Mouse (Mus musculus): ENCODE data around the gene Lpo. TPM values are rescaled to one million over a fixed set of nuclear protein-coding genes. Genes with fewer than 3 reads are reported as not detected.

The Lpo gene
- total RNA-seq, 1 experiment from 2014 or later: not detected

DNA sequence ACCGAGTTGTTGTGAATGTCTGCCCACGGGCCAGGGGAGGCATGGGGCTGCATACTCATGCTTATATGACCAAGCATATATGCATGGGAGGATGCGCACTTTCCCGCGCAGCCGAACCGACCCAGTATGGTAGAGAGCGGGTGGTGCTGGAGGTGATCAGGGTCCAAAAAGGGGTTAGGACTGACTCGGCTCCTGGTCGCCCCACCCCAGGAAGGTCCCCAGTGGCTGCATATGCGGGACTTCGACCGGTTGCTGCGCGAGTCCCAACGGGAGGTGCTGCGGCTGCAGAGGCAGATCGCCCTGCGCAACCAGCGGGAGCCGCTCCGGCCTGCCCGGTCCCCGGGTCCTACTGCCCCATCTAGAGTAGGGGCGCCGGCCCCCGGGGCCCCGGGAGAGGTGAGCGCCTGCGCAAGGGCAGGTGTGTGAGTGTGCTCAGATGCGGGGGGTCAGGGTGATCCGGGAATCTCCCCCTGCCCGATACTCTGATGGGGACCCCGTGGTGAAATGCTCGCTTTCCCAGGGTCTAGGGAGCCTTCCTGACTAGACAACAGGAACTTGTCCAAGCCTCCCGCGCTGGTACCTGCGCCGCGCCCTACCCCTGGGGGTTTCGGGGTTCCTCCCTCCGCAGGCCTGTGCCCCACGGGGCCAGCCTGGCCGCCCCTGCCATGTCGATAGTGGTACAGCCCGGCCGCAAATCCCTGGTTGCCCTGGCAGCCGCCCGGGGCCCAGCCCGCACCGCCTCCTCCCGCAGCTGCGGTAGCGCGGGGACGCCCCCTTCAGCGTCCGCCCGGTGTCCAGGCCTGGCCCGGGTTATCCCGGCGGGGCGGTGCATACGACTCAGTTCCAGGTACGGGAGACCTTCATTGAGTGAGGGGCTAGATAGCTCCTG lies 63.9 kb downstream of the Lpo start:
- no peak for ATAC-seq (replicated peaks in 1 of 2; ENCODE audit: insufficient read depth in 1 of 2, low FRiP score in 2 of 2, low TSS enrichment in 1 of 2, low read depth in 1 of 2, poor library complexity in 2 of 2, severe bottlenecking in 2 of 2)

DNA sequence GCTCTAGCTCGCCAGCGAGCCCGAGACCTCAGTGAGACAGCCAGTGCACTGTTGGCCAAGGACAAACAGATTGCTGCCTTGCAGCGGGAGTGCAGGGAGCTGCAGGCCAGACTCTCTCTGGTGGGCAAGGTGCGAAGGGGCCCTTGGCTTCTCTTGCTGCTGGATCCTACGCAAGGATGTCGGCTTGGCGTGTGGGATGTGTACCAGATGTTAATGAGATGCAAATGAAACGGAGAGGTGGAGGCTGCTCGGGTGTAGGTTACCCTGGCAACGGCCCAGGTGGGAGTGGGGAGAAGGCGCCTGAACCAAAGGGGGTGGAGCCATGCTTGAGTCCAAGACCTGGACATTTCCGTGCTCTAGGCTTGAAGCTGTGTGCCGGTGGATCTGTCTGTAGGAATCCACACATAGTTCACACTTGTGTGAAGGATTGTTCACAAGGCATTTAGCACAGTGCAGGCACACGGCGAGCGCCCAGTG lies 64.5 kb downstream of the Lpo start:
- no peak for ATAC-seq (replicated peaks in 1 of 2; ENCODE audit: insufficient read depth in 1 of 2, low FRiP score in 2 of 2, low TSS enrichment in 1 of 2, low read depth in 1 of 2, poor library complexity in 2 of 2, severe bottlenecking in 2 of 2)

DNA sequence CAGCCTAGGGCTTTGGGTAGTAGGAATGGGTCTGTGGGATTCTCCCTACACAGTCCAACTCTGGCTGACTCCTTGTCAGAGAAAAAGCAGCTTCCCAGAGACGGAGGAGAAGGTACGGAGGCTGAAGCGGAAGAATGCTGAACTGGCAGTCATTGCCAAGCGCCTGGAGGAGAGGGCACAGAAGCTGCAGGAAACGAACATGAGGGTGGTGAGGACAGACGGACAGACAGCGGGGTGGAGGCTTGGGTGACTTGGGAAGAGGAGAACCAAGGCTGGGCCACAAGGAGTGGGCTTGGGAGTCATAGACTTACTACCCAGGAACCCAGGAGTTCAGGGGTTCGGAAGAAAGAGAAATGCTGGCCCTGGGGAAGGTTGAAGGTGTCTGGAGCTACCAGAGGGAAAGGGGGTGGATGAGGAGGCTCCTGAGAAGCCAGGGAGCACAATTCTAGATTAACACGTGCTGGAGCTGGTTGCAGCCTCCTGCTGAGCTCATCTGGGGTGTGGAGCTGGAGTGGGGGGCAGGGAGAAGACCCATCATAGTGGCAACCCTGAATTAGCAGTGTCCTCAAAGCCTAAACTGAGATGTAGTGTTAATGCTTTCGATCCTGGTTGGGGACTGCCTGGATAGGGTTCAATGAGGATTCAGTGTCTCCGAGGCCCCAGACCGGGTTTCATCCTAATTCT lies 65.2 kb downstream of the Lpo start:
- no peak for ATAC-seq (replicated peaks in 1 of 2; ENCODE audit: insufficient read depth in 1 of 2, low FRiP score in 2 of 2, low TSS enrichment in 1 of 2, low read depth in 1 of 2, poor library complexity in 2 of 2, severe bottlenecking in 2 of 2)

GRCm38 (mm10) chr11:87761806-87762701 lies 66.0 kb downstream of the Lpo start:
- no peak for ATAC-seq (replicated peaks in 1 of 2; ENCODE audit: insufficient read depth in 1 of 2, low FRiP score in 2 of 2, low TSS enrichment in 1 of 2, low read depth in 1 of 2, poor library complexity in 2 of 2, severe bottlenecking in 2 of 2)

GRCm38 (mm10) chr11:87761181-87761721 lies 66.8 kb downstream of the Lpo start:
- no peak for ATAC-seq (replicated peaks in 1 of 2; ENCODE audit: insufficient read depth in 1 of 2, low FRiP score in 2 of 2, low TSS enrichment in 1 of 2, low read depth in 1 of 2, poor library complexity in 2 of 2, severe bottlenecking in 2 of 2)

DNA sequence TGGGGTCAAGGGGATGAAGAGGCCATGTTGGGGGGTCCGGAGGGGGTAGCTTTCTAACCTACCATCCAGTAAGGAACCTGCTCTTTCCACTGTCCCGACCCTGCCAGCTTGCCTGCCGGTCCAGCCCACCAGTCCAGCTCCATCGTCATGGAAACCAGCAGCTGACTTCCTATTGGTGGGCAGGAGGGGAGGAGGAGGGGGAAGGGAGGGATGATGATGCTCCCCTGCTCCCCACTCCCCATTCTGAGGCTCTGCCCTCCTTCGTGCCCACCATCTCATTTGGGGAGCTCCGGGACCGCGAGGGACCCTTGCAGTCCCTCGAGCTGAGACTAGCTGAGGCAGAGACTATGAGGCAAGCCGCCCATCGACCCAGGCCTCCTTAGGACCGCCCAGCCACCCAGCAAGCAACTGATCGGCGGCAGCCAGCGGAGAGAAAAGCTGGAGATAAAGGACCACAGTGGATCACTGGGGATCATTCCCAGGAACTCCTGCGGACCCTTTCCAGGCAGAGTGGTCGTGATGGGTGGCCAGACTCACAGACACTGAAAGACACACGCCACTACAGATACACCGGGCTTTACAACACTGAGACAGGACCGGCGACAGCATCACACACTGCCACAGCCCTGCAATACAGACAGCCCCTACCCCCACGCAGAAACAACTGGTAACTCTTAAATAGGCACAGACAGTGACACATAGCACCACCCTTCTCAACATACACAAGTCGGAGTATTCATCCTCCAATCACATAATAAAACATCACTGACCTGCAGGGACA lies 67.6 kb downstream of the Lpo start, which contains the start of gene Tspoap1:
TSS of gene Tspoap1 (plus strand) at position 241 of the 781 bp plus-strand sequence.
- ATAC-seq (replicated peaks in 1 of 2; ENCODE audit: insufficient read depth in 1 of 2, low FRiP score in 2 of 2, low TSS enrichment in 1 of 2, low read depth in 1 of 2, poor library complexity in 2 of 2, severe bottlenecking in 2 of 2): no peak; a peak in 1 of 4 replicates

GRCm38 (mm10) chr11:87759609-87760005 lies 68.5 kb downstream of the Lpo start:
- ATAC-seq (replicated peaks in 1 of 2; ENCODE audit: insufficient read depth in 1 of 2, low FRiP score in 2 of 2, low TSS enrichment in 1 of 2, low read depth in 1 of 2, poor library complexity in 2 of 2, severe bottlenecking in 2 of 2): peak; percentile 10 to 31; a peak in 3 of 4 replicates

DNA sequence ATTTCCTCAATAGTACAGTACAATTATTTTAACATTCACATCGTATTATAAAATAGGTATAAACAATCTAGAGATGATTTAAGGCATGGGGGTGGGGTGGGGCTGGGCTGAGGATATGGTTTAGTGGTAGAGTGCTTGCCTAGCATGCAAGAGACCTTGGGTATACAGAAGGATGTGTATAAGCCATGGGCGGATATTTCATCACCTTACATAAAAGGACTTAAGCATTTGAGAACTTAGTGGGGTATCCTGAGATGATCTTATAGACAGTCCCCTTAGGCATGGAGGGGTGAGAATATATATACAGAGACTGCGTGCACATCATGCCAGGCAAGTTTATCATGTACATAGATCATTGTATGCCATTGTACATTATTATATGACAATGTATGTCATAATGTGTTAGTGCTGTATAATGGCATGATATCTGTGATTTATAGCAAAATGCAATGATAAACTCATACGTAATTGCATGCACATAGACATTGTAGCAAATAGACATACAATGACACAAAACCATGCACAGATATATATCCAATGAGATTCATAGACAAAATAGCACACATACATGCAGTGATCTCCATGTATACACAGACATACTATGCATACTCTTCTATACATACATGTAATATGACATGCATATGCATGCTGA lies 69.0 kb downstream of the Lpo start:
- ATAC-seq (replicated peaks in 1 of 2; ENCODE audit: insufficient read depth in 1 of 2, low FRiP score in 2 of 2, low TSS enrichment in 1 of 2, low read depth in 1 of 2, poor library complexity in 2 of 2, severe bottlenecking in 2 of 2): no peak; a peak in 1 of 4 replicates

- ATAC-seq (replicated peaks in 1 of 2; ENCODE audit: insufficient read depth in 1 of 2, low FRiP score in 2 of 2, low TSS enrichment in 1 of 2, low read depth in 1 of 2, poor library complexity in 2 of 2, severe bottlenecking in 2 of 2): no peak
These were observed 69.8 kb downstream of the Lpo start for GRCm38 (mm10) chr11:87758161-87758911.

DNA sequence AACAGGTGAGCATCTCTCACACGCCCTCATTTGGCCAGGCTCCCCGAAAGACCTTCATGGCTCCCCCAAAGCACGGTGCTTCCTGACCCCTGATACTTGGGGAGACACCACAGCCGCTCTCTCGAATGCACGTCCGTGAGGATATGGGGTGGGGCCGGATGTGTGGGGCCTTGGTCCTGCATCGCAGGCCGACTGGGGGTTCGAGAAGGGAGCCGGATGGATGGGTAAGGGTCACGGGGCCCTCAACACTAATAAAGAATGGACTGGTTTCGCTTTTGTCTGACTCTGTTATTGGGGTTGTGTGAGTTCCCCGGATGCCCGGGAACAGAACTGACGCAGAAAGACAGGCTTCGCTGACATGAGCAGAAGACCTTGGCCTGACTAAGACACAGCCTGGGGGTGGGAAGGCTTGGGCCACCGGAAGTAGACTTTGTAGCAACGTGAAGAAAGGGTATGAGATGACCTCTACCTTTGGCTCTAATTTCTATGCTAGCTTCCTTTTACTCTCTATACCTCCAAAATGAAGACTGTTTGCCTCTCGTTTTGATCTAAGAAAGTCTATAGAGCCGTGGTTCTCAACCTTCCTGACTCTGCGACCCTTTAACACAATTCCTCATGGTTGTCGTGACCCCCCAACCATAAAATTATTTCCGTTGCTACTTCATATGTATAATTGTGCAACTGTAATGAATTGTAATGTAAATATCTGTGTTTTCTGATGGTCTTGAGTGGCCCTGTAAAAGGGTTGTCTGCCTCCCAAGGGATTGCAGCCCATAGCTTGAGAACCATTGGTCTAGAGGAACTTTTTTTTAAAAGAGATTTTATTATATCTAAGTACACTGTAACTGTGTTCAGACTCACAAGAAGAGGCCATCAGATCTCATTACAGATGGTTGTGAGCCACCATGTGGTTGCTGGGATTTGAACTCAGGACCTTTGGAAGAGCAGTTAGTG lies 70.8 kb downstream of the Lpo start:
- no peak for ATAC-seq (replicated peaks in 1 of 2; ENCODE audit: insufficient read depth in 1 of 2, low FRiP score in 2 of 2, low TSS enrichment in 1 of 2, low read depth in 1 of 2, poor library complexity in 2 of 2, severe bottlenecking in 2 of 2)

Other genes starting within 250 kb of the Lpo start
- gene Mtmr4, start 236.1 kb downstream of the Lpo start, total RNA-seq (2017): 19.4 and 21.1 TPM in 2 replicates
- not detected in 2 replicates for gene Hsf5, start 211.1 kb downstream of the Lpo start, total RNA-seq (2017)
- gene Rnf43, start 165.6 kb downstream of the Lpo start, total RNA-seq (2017): 0.69 TPM in 1 of 2 replicates, not detected in the other
- 61.7 and 69.9 TPM in 2 replicates for gene Supt4a, start 90.7 kb downstream of the Lpo start, total RNA-seq (2017)
- gene Tspoap1, start 67.7 kb downstream of the Lpo start, total RNA-seq (2017): 6.8 and 7.7 TPM in 2 replicates
- gene Mpo, start 34.7 kb downstream of the Lpo start, total RNA-seq (2017): 288 and 568 TPM in 2 replicates
- gene Mks1, start 24.9 kb upstream of the Lpo start, total RNA-seq (2017): 4.6 and 7.1 TPM in 2 replicates
- gene Epx, start 47.2 kb upstream of the Lpo start, total RNA-seq (2017): 11.8 and 20.6 TPM in 2 replicates
- not detected in 2 replicates for gene Olfr462, start 64.0 kb upstream of the Lpo start, total RNA-seq (2017)
- not detected in 2 replicates for gene Olfr463, start 69.1 kb upstream of the Lpo start, total RNA-seq (2017)
- not detected in 2 replicates for gene Olfr464, start 92.7 kb upstream of the Lpo start, total RNA-seq (2017)
- 17.9 and 36.5 TPM in 2 replicates for gene Dynll2, start 159.2 kb upstream of the Lpo start, total RNA-seq (2017)
- 411 and 444 TPM in 2 replicates for gene Srsf1, start 219.1 kb upstream of the Lpo start, total RNA-seq (2017)
- 56.8 and 61.4 TPM in 2 replicates for gene Vezf1, start 240.0 kb upstream of the Lpo start, total RNA-seq (2017)

Measured in hematopoietic stem cell, adult 5-6 weeks (primary cell).